Mouse (Mus musculus): ENCODE data around the gene Clcn2.

DNA sequence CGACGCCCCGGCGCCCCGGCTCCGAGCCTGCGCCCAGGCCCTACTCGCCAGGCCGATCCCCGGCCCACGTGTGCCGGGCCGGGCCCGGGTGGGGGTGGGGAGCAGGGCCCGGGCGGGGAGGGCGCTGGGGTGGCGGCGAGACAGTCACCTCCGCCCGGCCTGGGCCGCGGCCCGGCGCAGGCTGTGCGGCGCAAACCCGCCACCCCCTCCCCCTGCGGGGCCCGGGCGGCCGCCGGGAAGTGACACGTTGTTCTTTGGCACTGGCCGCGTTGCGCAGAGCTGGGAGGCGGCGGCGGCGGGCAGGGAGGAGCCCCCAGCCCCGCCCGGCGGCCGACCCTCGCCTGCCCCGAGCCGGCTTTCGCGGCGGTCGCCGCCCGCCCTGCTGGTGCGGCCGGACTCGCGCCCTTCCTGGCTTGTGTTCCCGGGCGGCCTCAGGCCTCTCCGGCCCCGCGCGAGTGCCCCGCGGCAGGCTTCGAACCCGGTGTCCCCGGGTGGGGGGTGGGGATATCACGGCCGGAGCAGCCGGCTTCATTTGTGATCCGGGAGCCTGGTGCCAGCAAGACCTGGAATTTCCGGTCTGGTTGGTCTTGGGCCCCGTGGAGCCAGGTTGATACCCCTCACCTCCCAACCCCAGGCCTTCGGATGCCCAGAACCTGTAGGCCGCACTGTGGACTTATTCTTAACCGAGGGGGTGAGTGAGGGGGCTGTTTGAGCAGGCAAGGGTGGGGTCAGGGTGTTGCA is 44.4 kb downstream of the Clcn2 start:
- TF ChIP-seq CTCF (IDR thresholded peaks at IDR 0.05; ENCODE audit: insufficient read depth, low read depth, low read length) (no peak), POLR2A (IDR thresholded peaks at IDR 0.05; ENCODE audit: insufficient read depth, low read depth, low read length) (no peak)
